Mouse (Mus musculus) small intestine, adult 2 months (tissue): ENCODE data around the gene Txnrd2.

Experiments
- CTCF ChIP-seq: fragments of 200-500 bp; IDR thresholded peaks from 2 replicates; pipeline ENCODE4 v1.5.1; 2012; ENCODE audit warnings: low read depth, mild to moderate bottlenecking, control low read depth, inconsistent platforms, low read length, moderate library complexity, mixed read lengths; ENCODE audit not compliant: insufficient replicate concordance, insufficient read length; ENCODE audit errors: extremely low read depth
- POLR2A ChIP-seq: fragments of 200-500 bp; IDR thresholded peaks from 2 replicates; pipeline ENCODE4 v1.6.1; 2012; ENCODE audit warnings: low read depth, mild to moderate bottlenecking, control low read depth, inconsistent platforms, low read length, moderate library complexity

- TF ChIP-seq CTCF (no peak), POLR2A (no peak)
Measured at GRCm38 (mm10) chr16:18411802-18412476, 14.2 kb upstream of the Txnrd2 start.
